Comparison of ENCODE assay signal across 8 mouse cellular contexts in the genomic region with DNA sequence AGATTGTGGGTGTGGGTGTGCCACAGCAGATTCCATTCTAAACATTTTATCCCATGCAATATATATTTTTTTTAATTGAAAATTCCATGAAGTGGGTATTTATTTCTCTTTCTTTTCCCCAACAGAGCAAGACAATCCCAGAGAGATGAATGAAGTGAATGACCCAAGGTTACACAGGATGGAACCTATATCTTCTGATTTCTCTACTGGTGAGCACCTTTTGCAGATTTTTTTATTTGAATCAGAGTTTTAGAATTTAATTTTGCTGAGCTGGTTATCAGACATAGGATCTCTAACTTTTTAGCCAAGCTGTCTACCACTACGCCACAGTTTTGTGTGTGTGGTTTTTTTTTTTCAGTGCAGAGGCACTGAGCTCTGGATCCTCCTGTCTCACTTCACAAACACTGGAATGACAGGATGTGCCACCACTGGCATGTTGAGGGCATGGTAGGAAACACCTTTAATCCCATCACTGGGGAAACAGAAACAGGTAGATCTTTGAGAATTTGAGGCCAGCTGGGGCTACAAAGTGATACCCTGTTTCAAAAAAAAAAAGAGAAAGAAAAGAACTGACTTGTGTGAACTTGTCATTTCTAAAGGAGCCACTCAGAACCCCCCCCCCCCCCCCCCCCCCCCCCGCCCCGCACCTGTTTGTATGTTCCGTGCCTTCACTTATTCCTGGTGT. TPM values are rescaled to one million over a fixed set of nuclear protein-coding genes. Genes with fewer than 3 reads are reported as not detected.
A peak's percentile ranks its signal among the peaks of the same experiment; 100 is the strongest.
DNase-seq lines count a peak whose midpoint lies in the region; ATAC-seq and TF ChIP-seq lines count a peak whose summit lies in the region.

No protein-coding gene starts in this region.

- H3K27ac ChIP-seq in spleen, adult 2 months (ENCODE audit: insufficient read depth, low read length) = peak overlapping the region; percentile 100
- peak overlapping the region; percentile 99 for H3K27ac ChIP-seq in liver, embryonic 15.5 days (replicated peaks)

- ATAC-seq in liver, embryonic 15.5 days (ENCODE audit: insufficient read depth) = no peak

- no peak for TF ChIP-seq POLR2A in spleen, adult 2 months (IDR thresholded peaks at IDR 0.05; ENCODE audit: low read depth, low read length)

- H3K4me1 ChIP-seq in spleen, adult 2 months (ENCODE audit: control insufficient read depth, insufficient read depth, insufficient read length) = peaks cover 8% of the 10 kb centered on the region; the same call in 1 of the 2 replicates
- H3K4me1 ChIP-seq in liver, embryonic 15.5 days (replicated peaks) = peaks cover 26% of the 10 kb centered on the region

- 50% methylated on average over 1 of the region's 4 CpGs for WGBS in spleen, adult 2 months
- WGBS in liver, embryonic 15.5 days (ENCODE audit: insufficient replicate concordance) = 41% methylated on average over 4 of the region's 4 CpGs

- peak; percentile 30 for DNase-seq in cerebellum, adult 11-12 months
- no peak for DNase-seq in cerebellum, postnatal 4 days (ENCODE audit: low spot score in 2 of 2)
- no peak for DNase-seq in spleen, adult 2 months (ENCODE audit: low read depth in 1 of 2, low spot score in 2 of 2)
- no peak for DNase-seq in spleen, postnatal 36 days (ENCODE audit: low spot score in 2 of 2)
- no peak for DNase-seq in retina, embryonic 14.5 days (ENCODE audit: low spot score)
- no peak for DNase-seq in frontal cortex, postnatal 36 days (ENCODE audit: low spot score in 2 of 2)
- no peak for DNase-seq in right cerebral cortex, adult 18-20 months

- no peaks in the 10 kb centered on the region for H3K27me3 ChIP-seq in spleen, adult 2 months (ENCODE audit: control insufficient read depth, insufficient read depth, low read length)
- no peaks in the 10 kb centered on the region for H3K27me3 ChIP-seq in liver, embryonic 15.5 days

- peak overlapping the region; percentile 93 for H3K4me2 ChIP-seq in liver, embryonic 15.5 days

- H3K9me3 ChIP-seq in liver, embryonic 15.5 days (replicated peaks) = no peaks in the 10 kb centered on the region

- TF ChIP-seq CTCF in spleen, adult 2 months (IDR thresholded peaks at IDR 0.05; ENCODE audit: extremely low read depth, insufficient read depth, insufficient read length, insufficient replicate concordance) = no peak

- H3K4me3 ChIP-seq in spleen, adult 2 months (ENCODE audit: extremely low read depth, insufficient read depth, insufficient read length) = no peak overlapping the region
- peak overlapping the region; percentile 93 for H3K4me3 ChIP-seq in liver, embryonic 15.5 days (replicated peaks)

- peaks cover 20% of the 10 kb centered on the region for H3K36me3 ChIP-seq in spleen, adult 2 months (ENCODE audit: control insufficient read depth, insufficient read depth, low read length)
- peaks cover 49% of the 10 kb centered on the region for H3K36me3 ChIP-seq in liver, embryonic 15.5 days (replicated peaks)

- peak overlapping the region; percentile 95; the same call in 1 of the 2 replicates for H3K9ac ChIP-seq in liver, embryonic 15.5 days

RNA-seq across cellular contexts. Expression of gene Pcbp1, which starts 1.8 kb away (rescaled TPM):
- polyA plus RNA-seq in spleen, adult 2 months (2012; rRNA removed) = 166 and 200 TPM in 2 replicates
- polyA plus RNA-seq in liver, embryonic 15.5 days (2015; fragmentation: Nextera tagmentation; extraction: Ambion mirVana) = 253 and 255 TPM in 2 replicates
